Mouse (Mus musculus) T-cell, adult 2 months (primary cell): Measurements from ENCODE around the gene Tjp3.
"Not testable (repeated sequence)": the region's sequence is repeated elsewhere in the genome, so short reads cannot be mapped to it uniquely, and the experiment has no call there.

Experiments used
- DNase-seq: peaks from one replicate; pipeline ENCODE4 v3.0.0; 2022; ENCODE audit warnings: low spot score

Tjp3 gene

GRCm38 (mm10) chr10:81231436-81231835 is 59.9 kb downstream of the Tjp3 start:
- DNase-seq, result no peak

GRCm38 (mm10) chr10:81230438-81231332 is 60.7 kb downstream of the Tjp3 start, which contains the start of gene Atcay:
Gene Atcay (minus strand): TSS chr10:81230833.
- DNase-seq, result peak; percentile 18

- DNase-seq, result peak; percentile 21
Observed at GRCm38 (mm10) chr10:81229735-81230437, 61.5 kb downstream of the Tjp3 start.

- not testable (repeated sequence) for DNase-seq
Observed at GRCm38 (mm10) chr10:81223731-81224130, 67.7 kb downstream of the Tjp3 start.
